Mouse (Mus musculus): ENCODE measurements at regions not wholly inside any gene's neighbourhood (a gene's known extent, or its start where the extent isn't known, plus 50 kb on each side); places are given as distances from the start of the nearest gene placed in this dataset.

GRCm38 (mm10) chr7:133288236-133288635, 164.1 kb upstream of the Ctbp2 start:
- TF ChIP-seq CTCF (IDR thresholded peaks at IDR 0.05) (no peak), EP300 (IDR thresholded peaks at IDR 0.05) (no peak)
